8 mouse cellular contexts compared by ENCODE assay signal in the genomic region with DNA sequence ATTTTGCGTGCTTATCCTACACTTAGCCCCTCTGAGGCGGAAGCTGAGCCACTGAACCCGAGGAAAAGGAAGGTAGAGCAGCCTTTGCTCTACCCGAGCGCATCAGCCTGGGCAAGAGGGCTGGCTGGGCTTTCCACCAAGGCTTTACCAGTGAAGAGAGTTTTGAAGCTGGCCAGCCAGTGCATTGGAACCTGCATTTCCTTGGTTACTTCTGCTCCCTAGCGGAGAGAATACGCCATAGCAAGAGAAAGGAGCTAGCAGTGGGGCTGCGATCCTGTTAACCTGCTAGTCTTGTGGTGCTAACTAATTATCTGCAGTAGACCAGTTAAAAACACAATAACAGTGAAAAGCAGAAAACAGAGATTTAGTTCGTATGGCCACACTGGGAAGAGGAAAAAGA. TPM values are rescaled to one million over a fixed set of nuclear protein-coding genes. Genes with fewer than 3 reads are reported as not detected.
DNase-seq lines count a peak whose midpoint lies in the region; ATAC-seq and TF ChIP-seq lines count a peak whose summit lies in the region.
"Had no signal": no experiment of that assay in that cellular context is flagged by ENCODE, and none has a peak within 500 bp of the region (broad histone marks: within the 10 kb centered on the region; RNA-seq: fewer than 3 reads in every experiment).

No protein-coding gene starts in this region.

- peaks cover 22% of the 10 kb centered on the region for H3K4me1 ChIP-seq in liver, embryonic 12.5 days
- no peaks in the 10 kb centered on the region for H3K4me1 ChIP-seq in kidney, postnatal 0 days (replicated peaks; ENCODE audit: insufficient read depth, low read length)

- H3K9me3 ChIP-seq in liver, embryonic 12.5 days (replicated peaks) = no peaks in the 10 kb centered on the region
- no peaks in the 10 kb centered on the region for H3K9me3 ChIP-seq in kidney, postnatal 0 days (replicated peaks; ENCODE audit: low read length)

- peak; percentile 64 for TF ChIP-seq CTCF in kidney, postnatal 0 days (IDR thresholded peaks at IDR 0.05; ENCODE audit: low read depth)

- H3K4me3 ChIP-seq in liver, embryonic 12.5 days = no peak overlapping the region
- no peak overlapping the region for H3K4me3 ChIP-seq in kidney, postnatal 0 days (replicated peaks; ENCODE audit: low read depth, low read length)

- no peaks in the 10 kb centered on the region for H3K27me3 ChIP-seq in liver, embryonic 12.5 days (replicated peaks)
- H3K27me3 ChIP-seq in kidney, postnatal 0 days (ENCODE audit: insufficient read depth, low read length) = no peaks in the 10 kb centered on the region

- 76% methylated on average over 9 of the region's 9 CpGs for WGBS in liver, embryonic 12.5 days (ENCODE audit: insufficient replicate concordance)
- WGBS in kidney, postnatal 0 days = 72% methylated on average over 9 of the region's 9 CpGs

- H3K36me3 ChIP-seq in liver, embryonic 12.5 days = peaks cover 68% of the 10 kb centered on the region
- peaks cover 66% of the 10 kb centered on the region for H3K36me3 ChIP-seq in kidney, postnatal 0 days (ENCODE audit: insufficient read depth, low read length)

- DNase-seq in liver (peak; percentile 14), MN1 (ENCODE audit: low spot score) (peak; percentile 44)
- DNase-seq in cerebellum, postnatal 10 days = peak; percentile 75 to 81
- peak; percentile 46 for DNase-seq in kidney, postnatal 0 days (ENCODE audit: low spot score)
- peak; percentile 42 for DNase-seq in lung, postnatal 14 days
- DNase-seq in spleen, adult 18-20 months = no peak

- H3K4me2 ChIP-seq in liver, embryonic 12.5 days = no peak overlapping the region
- no peak overlapping the region for H3K4me2 ChIP-seq in kidney, postnatal 0 days (ENCODE audit: low read length)

- no peak overlapping the region for H3K27ac ChIP-seq in liver, embryonic 12.5 days
- no peak overlapping the region for H3K27ac ChIP-seq in kidney, postnatal 0 days
- H3K27ac ChIP-seq: macrophage had no signal

- no peak overlapping the region for H3K9ac ChIP-seq in liver, embryonic 12.5 days
- H3K9ac ChIP-seq in kidney, postnatal 0 days (ENCODE audit: low read depth, low read length) = no peak overlapping the region

- no peak for ATAC-seq in liver, embryonic 12.5 days
- no peak for ATAC-seq in kidney, postnatal 0 days (replicated peaks; ENCODE audit: low FRiP score, low read depth)

RNA-seq across cellular contexts. Expression of gene Cflar, which starts 35.6 kb away (rescaled TPM):
- 17.1 and 19.0 TPM in 2 replicates for polyA plus RNA-seq in liver, embryonic 12.5 days (2016; fragmentation: Nextera tagmentation; extraction: Ambion mirVana)
- polyA plus RNA-seq in kidney, postnatal 0 days (2015; fragmentation: Nextera tagmentation; extraction: Ambion mirVana) = 62.1 and 66.4 TPM in 2 replicates

RNA-seq across cellular contexts. Expression of gene Casp8, which starts 48.3 kb away (rescaled TPM):
- polyA plus RNA-seq in liver, embryonic 12.5 days (2016; fragmentation: Nextera tagmentation; extraction: Ambion mirVana) = 19.9 and 20.7 TPM in 2 replicates
- 28.0 and 31.3 TPM in 2 replicates for polyA plus RNA-seq in kidney, postnatal 0 days (2015; fragmentation: Nextera tagmentation; extraction: Ambion mirVana)

RNA-seq across cellular contexts. Expression of gene Als2cr12, which starts 51.1 kb away (rescaled TPM):
- not detected in 2 replicates for polyA plus RNA-seq in liver, embryonic 12.5 days (2016; fragmentation: Nextera tagmentation; extraction: Ambion mirVana)
- 0.92 and 0.96 TPM in 2 replicates for polyA plus RNA-seq in kidney, postnatal 0 days (2015; fragmentation: Nextera tagmentation; extraction: Ambion mirVana)
- polyA plus RNA-seq: macrophage had no signal

Comparison
In these comparisons a context has a peak if more than half of its experiments do, and no peak if none do; other contexts are left out.
1. DNase-seq: peak in liver (single experiment), MN1 (single experiment), cerebellum, postnatal 10 days (2 of 2), kidney, postnatal 0 days (single experiment) and lung, postnatal 14 days (single experiment); none in spleen, adult 18-20 months (0 of 2).